Mouse (Mus musculus) ovary, adult 18-20 months (tissue): ENCODE measurements around the gene Mphosph10.
A peak's percentile ranks its signal among the peaks of the same experiment; 100 is the strongest.

ENCODE experiments used
- DNase-seq: peaks from one replicate; pipeline ENCODE4 v3.0.0; 2022; ENCODE audit warnings: low spot score, mixed read lengths

The Mphosph10 gene

GRCm38 (mm10) chr7:64392122-64392818 lies at the start of gene Mphosph10, which contains the start of gene Mcee:
Gene Mphosph10 (minus strand): TSS chr7:64392268.
Gene Mcee (plus strand): TSS chr7:64392607.
- DNase-seq = peak; percentile 96

- no peak for DNase-seq
Measured at GRCm38 (mm10) chr7:64440519-64440918, 48.5 kb upstream of the Mphosph10 start.

GRCm38 (mm10) chr7:64439595-64440518 lies 47.8 kb upstream of the Mphosph10 start:
- no peak for DNase-seq

GRCm38 (mm10) chr7:64424861-64425260 lies 32.8 kb upstream of the Mphosph10 start:
- no peak for DNase-seq

GRCm38 (mm10) chr7:64403989-64404388 lies 11.9 kb upstream of the Mphosph10 start:
- DNase-seq = no peak

GRCm38 (mm10) chr7:64402452-64402851 lies 10.4 kb upstream of the Mphosph10 start:
- DNase-seq = no peak

- no peak for DNase-seq
Measured at GRCm38 (mm10) chr7:64400725-64401124, 8.7 kb upstream of the Mphosph10 start.

- DNase-seq = no peak
Measured at GRCm38 (mm10) chr7:64392819-64393151, 717 bp upstream of the Mphosph10 start.

- DNase-seq = no peak
Measured at GRCm38 (mm10) chr7:64391479-64391878, 589 bp downstream of the Mphosph10 start.

GRCm38 (mm10) chr7:64373830-64374562 lies 18.1 kb downstream of the Mphosph10 start, which contains the start of gene Fan1:
Gene Fan1 (minus strand): TSS chr7:64374095.
- DNase-seq = peak; percentile 70

- DNase-seq = no peak
Measured at GRCm38 (mm10) chr7:64373147-64373829, 18.8 kb downstream of the Mphosph10 start.

GRCm38 (mm10) chr7:64371940-64372878 lies 19.9 kb downstream of the Mphosph10 start:
- DNase-seq = no peak

- no peak for DNase-seq
Measured at GRCm38 (mm10) chr7:64369841-64370240, 22.2 kb downstream of the Mphosph10 start.

- no peak for DNase-seq
Measured at GRCm38 (mm10) chr7:64365863-64366262, 26.2 kb downstream of the Mphosph10 start.

GRCm38 (mm10) chr7:64360586-64360945 lies 31.5 kb downstream of the Mphosph10 start:
- no peak for DNase-seq

- DNase-seq = no peak
Measured at GRCm38 (mm10) chr7:64359943-64360585, 32.0 kb downstream of the Mphosph10 start.

GRCm38 (mm10) chr7:64358666-64359065 lies 33.4 kb downstream of the Mphosph10 start:
- DNase-seq = no peak

GRCm38 (mm10) chr7:64357405-64357804 lies 34.7 kb downstream of the Mphosph10 start:
- peak; percentile 85 for DNase-seq

- DNase-seq = no peak
Measured at GRCm38 (mm10) chr7:64356661-64357060, 35.4 kb downstream of the Mphosph10 start.

- no peak for DNase-seq
Measured at GRCm38 (mm10) chr7:64354206-64354605, 37.9 kb downstream of the Mphosph10 start.
